Mouse (Mus musculus) cerebellum, adult 2 months (tissue): ENCODE data around the gene Gm38431. TPM values are rescaled to one million over a fixed set of nuclear protein-coding genes. Genes with fewer than 3 reads are reported as not detected.

Experiments
- DNase-seq, 2 experiments: peaks; one replicate each; pipeline ENCODE4 v3.0.0; 2021
- H3K27ac ChIP-seq: fragments of 200-500 bp; 2 replicates; pipeline ENCODE4 v1.5.1; 2012; ENCODE audit warnings: low read length, control low read depth, inconsistent platforms; ENCODE audit not compliant: insufficient read depth
- H3K27me3 ChIP-seq: fragments of 200-500 bp; 2 replicates; pipeline ENCODE4 v1.6.1; 2012; ENCODE audit warnings: inconsistent platforms, mild to moderate bottlenecking, low read length, moderate library complexity; ENCODE audit not compliant: control insufficient read depth, insufficient read depth
- H3K4me1 ChIP-seq: fragments of 200-500 bp; 2 replicates; pipeline ENCODE4 v1.6.1; 2011; ENCODE audit warnings: low read length; ENCODE audit not compliant: control insufficient read depth, insufficient read depth
- H3K4me3 ChIP-seq: fragments of 200-500 bp; replicated peaks from 2 replicates; pipeline ENCODE3; 2011; ENCODE audit warnings: mild to moderate bottlenecking, low read depth, low read length, control low read depth; ENCODE audit not compliant: insufficient read depth
- CTCF ChIP-seq: fragments of 200-500 bp; IDR thresholded peaks from 2 replicates; pipeline ENCODE4 v1.5.1; 2011; ENCODE audit warnings: low read depth, mild to moderate bottlenecking, control low read depth, low read length, moderate library complexity, borderline replicate concordance; ENCODE audit not compliant: insufficient read depth
- POLR2A ChIP-seq: fragments of 200-500 bp; IDR thresholded peaks from 2 replicates; pipeline ENCODE4 v1.6.1; 2011; ENCODE audit warnings: low read length, control low read depth, borderline replicate concordance; ENCODE audit not compliant: insufficient read depth
- WGBS: fragments of 180-500 bp; shearing (Covaris S2); methylation state at CpG from one replicate; pipeline ENCODE4 v1.1.7; 2018; 5-methylcytosine and 5-hydroxymethylcytosine counted together
- polyA plus RNA-seq: library from polyadenylated mRNA; depleted of rRNA; stranded (reverse); fragments of >200 nt; gene quantifications from 2 replicates; pipeline ENCODE4 v1.2.3, GENCODE M21; 2012

Gene Gm38431
- polyA plus RNA-seq, 1 experiment, result 2.6 TPM

- TF ChIP-seq CTCF (no peak), POLR2A (no peak)
- no peak overlapping the region for H3K27ac ChIP-seq
- 17% methylated on average over 17 of the region's 17 CpGs for WGBS
- peaks cover 9% of the 10 kb centered on the region for H3K4me1 ChIP-seq
- H3K4me3 ChIP-seq, result no peak overlapping the region
- H3K27me3 ChIP-seq, result no peaks in the 10 kb centered on the region; the same call in 1 of the 2 replicates
- no peak for DNase-seq
Measured at GRCm38 (mm10) chr9:21034481-21035085, 57.2 kb downstream of the Gm38431 start.

- no peaks in the 10 kb centered on the region; the same call in 1 of the 2 replicates for H3K27me3 ChIP-seq
- peak overlapping the region; percentile 44 for H3K4me3 ChIP-seq
- DNase-seq, result no peak
- no peak overlapping the region for H3K27ac ChIP-seq
- peaks cover 9% of the 10 kb centered on the region for H3K4me1 ChIP-seq
- TF ChIP-seq CTCF (no peak), POLR2A (no peak)
- 2% methylated on average over 34 of the region's 34 CpGs for WGBS
Measured at GRCm38 (mm10) chr9:21033136-21033535, 58.7 kb downstream of the Gm38431 start.

DNA sequence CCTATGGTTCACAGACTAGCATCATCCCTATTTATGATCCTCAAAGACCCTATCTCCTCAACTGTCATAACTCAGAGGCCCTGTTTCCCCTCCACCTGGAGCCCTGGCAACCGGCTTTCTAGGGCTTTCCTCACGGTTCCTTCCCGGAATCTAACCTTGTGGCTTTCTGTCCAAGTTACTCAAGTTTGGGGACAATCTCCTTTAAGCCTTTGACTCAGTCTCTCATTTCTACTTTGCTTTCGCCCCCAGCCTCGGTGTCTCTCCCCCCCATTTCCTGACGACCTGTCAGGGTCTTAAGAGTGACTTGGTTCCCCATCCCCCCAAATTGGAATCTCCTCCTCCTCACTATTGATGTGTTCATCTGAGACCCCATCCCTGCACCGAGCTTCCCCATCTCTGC is 59.3 kb downstream of the Gm38431 start:
- TF ChIP-seq POLR2A (no peak), CTCF (no peak)
- Histone ChIP-seq H3K4me1 (peaks cover 9% of the 10 kb centered on the region), H3K27me3 (no peaks in the 10 kb centered on the region; the same call in 1 of the 2 replicates), H3K4me3 (peak overlapping the region; percentile 44), H3K27ac (no peak overlapping the region)
- DNase-seq, result no peak
- 4% methylated on average over 7 of the region's 7 CpGs for WGBS

DNA sequence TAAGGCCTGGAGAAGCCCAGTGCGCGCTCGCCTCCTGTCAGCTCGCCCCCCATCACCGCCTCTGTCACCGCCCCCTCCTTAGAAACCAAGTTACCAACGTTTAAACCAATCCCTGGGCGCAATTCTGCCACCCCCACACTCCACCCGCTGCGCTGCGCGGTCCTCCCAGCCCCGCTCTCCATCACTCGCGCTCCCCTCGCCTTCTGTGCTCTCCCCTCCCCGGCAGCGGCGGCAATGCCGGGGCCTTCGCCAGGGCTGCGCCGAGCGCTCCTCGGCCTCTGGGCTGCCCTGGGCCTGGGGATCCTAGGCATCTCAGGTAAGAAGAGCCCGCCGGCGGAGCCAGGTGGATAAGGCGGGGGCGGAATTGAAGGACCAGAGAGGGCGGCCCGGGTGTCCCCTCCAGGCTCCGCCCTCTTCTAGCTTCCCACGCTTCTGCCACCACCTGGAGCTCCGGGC is 59.9 kb downstream of the Gm38431 start, which contains the start of gene Icam5:
Gene Icam5, plus strand, starts transcription at position 178 of the 456 bp plus-strand sequence.
- no peaks in the 10 kb centered on the region; the same call in 1 of the 2 replicates for H3K27me3 ChIP-seq
- TF ChIP-seq POLR2A (no peak), CTCF (no peak)
- H3K4me3 ChIP-seq, result peak within 1 kb of the TSS; percentile 44
- under 1% methylated on average over 35 of the region's 35 CpGs for WGBS
- peaks cover 9% of the 10 kb centered on the region for H3K4me1 ChIP-seq
- peak in 1 of 2 experiments; percentile 35 for DNase-seq
- no peak within 1 kb of the TSS for H3K27ac ChIP-seq

DNA sequence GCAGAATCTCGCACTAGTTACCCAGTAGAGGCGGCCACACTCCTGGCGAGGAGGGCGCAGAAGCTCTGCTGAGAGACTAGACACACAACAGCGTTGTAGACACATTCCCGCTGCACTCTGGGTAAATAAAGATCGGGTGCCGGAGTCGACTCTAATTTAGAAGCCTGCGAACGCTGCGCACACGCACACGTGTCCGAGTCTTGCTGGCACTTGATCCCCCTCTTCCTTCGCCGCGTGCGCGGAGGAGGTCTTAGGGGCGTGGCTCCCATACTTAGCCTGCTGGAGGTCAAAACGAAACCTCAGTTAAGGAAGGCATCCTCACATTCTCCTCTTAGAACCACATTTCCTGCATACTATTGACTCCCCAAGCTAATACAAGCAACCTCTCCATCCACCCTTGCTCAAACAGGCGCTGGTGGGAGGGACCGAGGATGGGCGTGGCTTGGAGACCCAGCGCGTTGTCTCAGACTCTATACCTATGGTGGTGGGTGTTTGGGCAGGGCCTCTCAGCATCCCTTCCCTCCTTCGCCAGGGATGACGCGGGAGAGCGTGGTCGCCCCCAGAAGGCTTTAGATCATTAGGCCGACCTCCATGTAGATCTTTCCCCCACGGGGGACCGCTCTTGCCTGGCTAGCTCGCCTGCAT is 60.4 kb downstream of the Gm38431 start:
- peak; percentile 34 to 40 for DNase-seq
- under 1% methylated on average over 36 of the region's 36 CpGs for WGBS
- no peak overlapping the region for H3K27ac ChIP-seq
- H3K27me3 ChIP-seq, result no peaks in the 10 kb centered on the region; the same call in 1 of the 2 replicates
- peak overlapping the region; percentile 44 for H3K4me3 ChIP-seq
- TF ChIP-seq CTCF, result no peak
- no peak for TF ChIP-seq POLR2A
- peaks cover 9% of the 10 kb centered on the region for H3K4me1 ChIP-seq

DNA sequence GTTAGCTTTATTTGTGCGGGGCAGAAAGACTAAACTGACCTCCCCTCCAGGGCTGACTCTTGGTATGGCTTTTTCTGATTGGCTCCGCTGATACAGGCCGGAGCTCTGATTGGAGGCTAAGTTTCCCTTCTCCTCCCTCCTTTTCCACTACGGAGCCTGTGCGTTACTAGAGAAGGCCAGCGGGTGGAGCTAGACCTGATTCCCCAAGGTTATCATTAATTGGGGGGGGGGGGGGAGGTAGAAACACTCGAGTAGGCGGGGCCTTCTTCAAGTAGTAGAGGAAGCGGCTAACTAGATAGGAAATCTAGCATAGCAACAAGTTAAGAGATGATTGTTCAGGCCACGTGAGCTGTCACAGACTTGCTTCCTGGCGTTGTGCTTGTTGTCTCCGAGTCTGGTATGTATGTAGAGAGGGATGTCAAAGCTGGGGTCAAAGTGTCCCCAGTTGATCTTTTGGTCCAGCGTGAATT is 61.0 kb downstream of the Gm38431 start:
- H3K4me3 ChIP-seq, result peak overlapping the region; percentile 44
- peak; percentile 76 to 80 for DNase-seq
- no peak overlapping the region for H3K27ac ChIP-seq
- WGBS, result under 1% methylated on average over 13 of the region's 13 CpGs
- peaks cover 9% of the 10 kb centered on the region for H3K4me1 ChIP-seq
- H3K27me3 ChIP-seq, result no peaks in the 10 kb centered on the region; the same call in 1 of the 2 replicates
- TF ChIP-seq POLR2A (no peak), CTCF (peak; percentile 22; the same call in 1 of the 2 replicates)

GRCm38 (mm10) chr9:21030055-21030600 is 61.7 kb downstream of the Gm38431 start:
- TF ChIP-seq POLR2A (no peak), CTCF (no peak)
- WGBS, result 25% methylated on average over 22 of the region's 22 CpGs
- no peak for DNase-seq
- Histone ChIP-seq H3K27ac (no peak overlapping the region), H3K4me1 (peaks cover 9% of the 10 kb centered on the region), H3K27me3 (no peaks in the 10 kb centered on the region; the same call in 1 of the 2 replicates), H3K4me3 (no peak overlapping the region)
